Mouse (Mus musculus) kidney, postnatal 36 days (tissue): Measurements from ENCODE around the gene Klf11.
"Not testable (repeated sequence)": the region's sequence is repeated elsewhere in the genome, so short reads cannot be mapped to it uniquely, and the experiment has no call there.

Experiments
- DNase-seq, 2 experiments: peaks; one replicate each; pipeline ENCODE4 v3.0.0; 2021 to 2022; ENCODE audit warnings: mixed read lengths in 2 of 2

Klf11 gene

DNA sequence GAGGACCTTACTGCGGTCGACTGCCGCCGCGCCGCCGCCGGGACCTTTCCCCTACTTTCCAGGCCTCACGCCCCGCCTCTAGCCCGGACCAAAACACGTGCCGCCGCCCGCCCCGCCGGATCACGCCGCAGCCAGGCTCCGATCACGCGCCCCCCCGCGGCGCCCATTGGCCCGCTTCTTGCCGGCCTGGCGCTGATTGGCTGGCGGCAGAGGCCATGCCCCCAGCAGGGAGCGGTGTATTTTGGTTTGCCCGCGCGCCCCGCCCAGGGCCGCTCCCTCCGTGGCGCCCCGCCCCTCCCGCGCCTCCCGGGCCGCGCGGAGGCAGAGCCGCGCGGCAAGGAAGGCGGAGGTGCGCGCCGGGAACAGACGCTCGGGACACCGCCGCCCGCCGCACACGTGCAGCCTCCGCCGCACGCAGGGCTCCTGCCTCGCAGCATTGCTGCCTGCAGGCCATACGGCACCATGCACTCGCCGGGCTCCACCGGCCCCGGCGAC lies at the start of gene Klf11:
TSS of gene Klf11 (plus strand) at position 212 of the 495 bp plus-strand sequence.
- DNase-seq = peak; percentile 99

DNA sequence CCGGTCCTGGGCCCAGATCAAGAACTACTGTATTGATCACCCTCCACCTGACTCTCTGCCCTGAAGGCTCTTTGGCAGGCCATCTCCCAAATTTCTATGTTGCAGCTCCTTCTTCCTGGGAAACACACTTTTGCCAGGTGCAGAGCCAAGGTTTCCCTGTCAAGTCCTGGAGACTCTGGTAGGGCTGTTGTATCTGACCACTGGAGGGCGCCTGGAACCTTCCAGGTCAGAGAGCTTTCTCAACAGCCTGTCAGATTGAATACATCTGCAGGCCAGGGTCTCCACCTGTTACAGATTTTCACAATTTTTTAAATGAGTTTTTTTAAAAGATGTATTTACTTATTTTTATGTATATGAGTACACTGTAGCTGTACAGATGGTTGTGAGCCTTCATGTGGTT lies 47.8 kb upstream of the Klf11 start:
- peak; percentile 82 to 94 for DNase-seq

DNA sequence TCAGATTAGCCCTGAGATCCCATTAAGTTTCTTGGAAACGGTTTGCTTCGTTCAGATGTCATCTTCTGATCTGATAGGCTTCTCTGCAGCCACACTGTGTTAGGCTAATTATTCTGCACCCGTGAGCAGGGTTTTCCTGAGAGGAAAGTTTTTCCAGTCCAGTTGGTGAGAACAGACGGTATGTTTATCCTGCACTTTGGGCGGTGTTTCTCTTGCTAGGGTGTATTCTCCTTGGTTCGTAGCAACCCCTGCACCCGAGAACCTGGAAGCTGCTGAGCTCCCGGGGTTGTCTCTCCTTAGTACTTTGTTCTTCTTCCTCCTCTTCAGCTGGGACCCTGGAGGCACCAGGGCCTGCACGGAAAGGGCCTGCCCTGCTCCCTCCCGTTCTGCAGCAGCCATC lies 44.9 kb upstream of the Klf11 start:
- no peak for DNase-seq

DNA sequence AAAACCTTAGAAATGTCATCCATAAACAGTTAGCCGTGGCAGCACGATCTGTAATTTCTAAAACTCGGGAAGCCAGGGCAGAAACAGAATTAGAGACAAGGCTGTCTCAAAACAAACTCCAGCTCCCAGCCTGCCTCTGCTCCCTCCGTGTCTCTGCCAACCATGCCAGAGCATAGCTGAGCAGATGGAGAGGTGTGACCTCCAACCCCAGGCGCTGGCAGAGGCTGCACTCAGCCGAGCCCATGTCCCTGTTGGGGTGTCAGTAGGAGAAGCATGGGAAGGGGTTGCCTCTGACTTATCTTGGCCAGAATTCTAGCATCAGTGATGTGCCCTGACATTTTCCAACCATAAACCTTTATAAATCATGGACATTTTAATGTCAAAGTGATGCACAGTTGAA lies 38.5 kb upstream of the Klf11 start:
- no peak for DNase-seq

DNA sequence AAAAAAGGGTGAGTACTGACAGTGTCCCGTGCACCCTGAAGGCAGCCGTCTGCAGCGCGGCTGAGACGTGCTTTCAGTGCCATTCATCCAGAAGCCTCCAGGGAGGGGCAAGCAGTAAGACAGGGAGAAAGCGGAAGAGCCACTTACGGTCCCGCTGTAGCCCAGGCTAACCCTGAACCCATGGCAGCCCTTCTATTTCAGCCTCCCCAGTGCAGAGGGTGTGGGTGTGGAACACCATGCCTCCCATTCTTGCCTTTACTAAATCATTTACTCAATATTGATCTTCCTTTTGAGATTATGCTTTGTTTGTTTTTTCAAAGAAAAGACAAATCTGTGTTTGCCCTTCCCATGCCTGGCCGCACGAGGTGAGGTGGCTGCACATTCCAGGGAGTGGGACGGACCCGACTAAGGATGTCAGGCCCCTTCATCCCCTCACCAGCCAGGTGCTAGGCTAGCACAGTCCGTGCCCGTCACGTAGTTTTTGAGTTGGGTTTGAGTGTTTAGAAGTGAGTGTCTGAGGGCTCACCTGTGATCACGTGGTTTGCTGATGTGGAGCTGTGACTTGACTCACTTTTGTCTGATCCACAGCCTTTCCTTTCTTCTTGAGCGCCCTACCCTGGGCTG lies 36.5 kb upstream of the Klf11 start:
- no peak for DNase-seq

DNA sequence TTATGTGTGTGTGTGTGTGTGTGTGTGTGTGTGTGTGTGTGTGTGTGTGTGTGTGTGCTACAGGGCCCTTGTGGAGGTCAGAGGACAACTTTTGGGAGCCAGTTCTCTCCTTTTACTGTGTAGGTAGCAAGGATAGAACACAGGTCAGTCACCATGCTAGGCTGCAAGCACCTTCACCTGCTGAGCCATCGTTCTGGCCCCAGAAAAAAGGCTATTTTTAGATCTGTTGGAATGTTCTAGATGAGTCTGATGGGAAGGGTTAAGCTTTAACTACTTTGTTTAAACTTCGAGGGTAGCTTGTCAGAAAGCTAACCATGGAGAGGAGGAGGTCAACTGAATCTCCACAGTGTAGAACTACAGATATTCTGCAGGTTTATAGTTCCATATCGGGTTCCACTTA lies 35.9 kb upstream of the Klf11 start:
- DNase-seq = peak; percentile 36 to 58

DNA sequence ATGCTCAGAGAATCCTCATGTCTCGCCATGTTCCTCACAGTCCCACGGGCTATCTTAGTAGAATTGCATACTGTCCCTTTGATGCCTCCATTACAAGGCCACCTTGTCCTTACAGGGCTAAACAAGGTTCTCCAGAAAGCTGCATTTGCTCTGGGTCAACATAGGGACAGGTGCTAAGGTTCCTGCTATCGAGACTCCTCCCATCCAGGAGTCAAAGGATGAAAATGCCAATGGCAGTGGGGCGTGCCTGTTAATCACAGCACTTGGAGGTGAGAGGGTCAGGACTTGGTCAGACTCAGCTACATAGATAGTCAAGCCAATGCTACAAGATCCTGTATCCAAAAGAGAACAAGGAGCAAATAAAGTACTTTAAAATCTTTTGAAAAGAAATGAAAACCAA lies 31.6 kb upstream of the Klf11 start:
- no peak for DNase-seq

DNA sequence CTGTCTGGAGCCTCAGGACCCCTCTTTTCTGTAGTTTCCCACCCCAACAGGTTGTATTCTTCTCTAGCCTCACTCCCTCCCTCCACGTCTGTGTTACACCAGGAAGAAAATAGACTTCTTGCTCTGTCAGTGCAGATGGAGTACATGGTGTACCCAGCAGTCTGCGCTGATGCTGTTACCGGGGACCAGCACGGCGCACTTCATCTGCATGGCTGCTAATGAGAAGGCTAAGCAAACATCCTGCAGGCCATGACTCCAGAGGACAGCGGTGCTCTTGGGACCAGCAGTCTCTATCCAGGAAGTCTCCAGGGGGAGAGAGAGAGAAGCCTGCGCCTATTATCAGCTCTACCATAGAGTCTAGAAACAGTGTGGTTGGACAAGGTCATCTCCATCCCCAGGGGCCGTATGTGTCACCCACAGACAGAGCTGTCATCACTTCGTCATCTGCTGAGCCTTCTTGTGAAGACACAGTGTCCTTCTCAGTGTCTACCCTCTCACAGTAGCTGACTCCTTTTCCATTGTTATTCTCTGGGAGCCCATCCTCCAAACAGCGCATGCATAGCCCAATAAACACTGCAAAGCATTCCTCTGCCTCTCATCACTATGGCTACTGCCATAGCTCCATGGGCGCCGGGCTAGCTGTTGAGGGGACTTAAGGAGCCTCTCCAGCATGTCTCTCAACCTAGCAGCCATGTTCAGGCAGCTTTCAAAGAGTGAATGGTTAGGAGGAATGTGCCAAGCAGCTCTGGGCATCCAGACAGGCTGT lies 27.4 kb upstream of the Klf11 start:
- DNase-seq = no peak

DNA sequence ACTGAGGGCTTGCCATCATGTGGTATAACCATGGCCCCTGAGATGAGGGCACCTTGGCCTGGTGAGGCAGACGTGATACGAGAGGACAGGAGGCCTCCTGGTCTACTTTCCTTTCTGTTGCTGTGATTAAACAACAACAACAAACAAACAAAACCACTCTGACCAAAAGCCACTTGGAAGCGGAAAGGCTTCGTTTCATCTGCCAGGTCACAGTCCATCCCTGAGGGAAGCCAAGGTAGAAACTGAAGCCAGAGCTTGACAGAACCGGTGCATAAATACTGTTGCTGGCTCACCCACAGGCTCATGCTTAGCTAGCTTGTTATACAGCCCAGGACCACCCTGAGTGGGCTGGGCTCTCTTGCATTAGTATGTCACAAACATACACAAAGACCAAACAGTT lies 24.7 kb upstream of the Klf11 start:
- DNase-seq = peak; percentile 54 to 59

DNA sequence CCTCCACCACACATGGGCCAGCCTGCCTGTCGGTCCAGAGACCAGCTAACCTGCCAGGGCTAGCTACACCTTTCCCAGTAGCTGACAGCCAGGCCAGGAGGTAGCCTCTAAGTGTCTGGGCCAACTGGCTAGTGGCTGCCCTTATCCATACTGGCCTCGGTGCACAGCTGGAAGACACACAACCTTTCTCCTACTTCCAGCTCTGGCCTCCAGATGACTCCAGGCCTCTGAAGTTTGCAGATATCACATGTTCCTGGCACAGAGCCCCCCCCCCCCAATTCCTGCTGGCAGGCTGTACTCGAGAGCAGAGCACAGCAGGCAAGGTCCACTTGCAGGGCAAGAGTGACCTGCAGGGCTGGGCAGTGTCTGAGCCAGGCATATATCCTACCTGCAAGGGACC lies 23.9 kb upstream of the Klf11 start:
- peak; percentile 41 to 44 for DNase-seq

DNA sequence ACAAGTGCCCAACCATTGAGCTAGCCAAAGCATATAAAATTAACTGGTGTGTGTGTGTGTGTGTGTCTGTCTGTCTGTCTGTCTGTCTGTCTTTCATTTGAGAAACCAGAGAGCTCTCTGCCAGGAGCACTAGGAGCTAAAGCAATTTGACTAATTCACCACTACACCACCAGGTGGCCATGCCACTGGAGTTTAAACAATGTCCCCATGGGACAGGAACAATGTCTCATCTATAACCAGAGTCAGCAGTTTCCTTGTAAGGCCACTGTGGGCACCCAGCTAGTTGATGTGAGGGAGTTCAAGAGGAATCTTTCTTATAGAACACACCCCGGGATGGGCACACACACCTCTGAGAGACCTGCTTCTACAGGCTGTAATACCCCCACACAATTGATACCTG lies 20.9 kb upstream of the Klf11 start:
- DNase-seq = peak; percentile 73 to 82

DNA sequence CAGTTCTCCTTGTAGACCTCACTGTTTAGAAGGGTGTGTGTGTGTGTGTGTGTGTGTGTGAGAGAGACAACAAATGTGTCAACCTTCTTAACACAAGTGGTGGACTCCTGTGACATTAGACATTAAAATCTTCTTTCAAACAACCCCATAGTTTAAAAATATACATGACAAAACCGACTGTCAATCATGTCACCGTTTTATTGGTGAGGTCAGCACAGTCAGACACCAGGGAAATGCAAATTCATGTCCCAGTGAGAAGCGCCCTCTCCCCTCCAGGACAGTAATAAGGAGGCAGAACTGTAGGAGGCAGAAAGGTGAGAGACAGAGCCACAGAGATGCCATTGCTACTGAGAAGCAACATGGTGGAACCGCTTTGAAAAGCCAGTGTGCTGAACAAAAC lies 18.7 kb upstream of the Klf11 start:
- no peak for DNase-seq

DNA sequence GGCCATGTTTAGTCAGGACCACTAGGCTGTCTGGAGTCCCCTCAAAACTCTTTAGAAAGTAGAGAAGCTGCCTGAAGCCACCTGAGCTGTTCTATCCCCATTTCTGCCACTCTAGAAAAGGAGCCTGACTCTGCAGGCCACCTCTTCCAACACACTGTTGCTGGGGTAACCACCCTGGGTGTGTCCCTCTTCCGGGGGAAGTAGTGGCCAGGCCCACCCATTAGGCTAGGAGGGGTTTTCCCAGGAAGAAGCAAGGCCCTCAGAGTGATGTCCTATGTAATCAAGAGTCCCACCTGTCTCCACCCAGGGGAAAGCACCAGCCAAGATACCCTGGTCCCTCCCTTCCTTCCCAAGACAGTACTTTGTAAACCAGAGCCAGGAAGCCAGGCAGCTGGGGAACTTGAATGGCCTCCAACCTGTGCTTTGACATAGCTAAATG lies 17.3 kb upstream of the Klf11 start:
- peak; percentile 47 to 62 for DNase-seq

DNA sequence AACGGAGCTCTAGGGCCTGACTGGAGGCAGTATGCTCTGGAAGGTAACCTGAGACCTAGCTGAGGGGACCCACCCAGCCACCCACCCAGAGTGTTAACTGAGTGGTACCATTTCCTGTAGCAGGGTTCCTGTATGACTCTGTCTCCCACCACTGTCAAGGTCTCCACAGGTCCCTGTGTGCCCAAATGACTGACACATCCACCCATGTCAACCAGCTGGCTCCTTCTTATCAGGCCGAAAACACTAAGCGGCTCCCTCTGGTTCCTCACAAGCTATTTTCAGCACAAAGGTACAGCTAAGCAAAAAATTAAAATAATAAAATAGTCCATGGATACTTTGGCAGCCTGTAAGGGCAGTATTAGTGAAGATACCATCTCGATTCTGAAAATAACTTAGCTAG lies 16.9 kb upstream of the Klf11 start:
- DNase-seq = no peak

DNA sequence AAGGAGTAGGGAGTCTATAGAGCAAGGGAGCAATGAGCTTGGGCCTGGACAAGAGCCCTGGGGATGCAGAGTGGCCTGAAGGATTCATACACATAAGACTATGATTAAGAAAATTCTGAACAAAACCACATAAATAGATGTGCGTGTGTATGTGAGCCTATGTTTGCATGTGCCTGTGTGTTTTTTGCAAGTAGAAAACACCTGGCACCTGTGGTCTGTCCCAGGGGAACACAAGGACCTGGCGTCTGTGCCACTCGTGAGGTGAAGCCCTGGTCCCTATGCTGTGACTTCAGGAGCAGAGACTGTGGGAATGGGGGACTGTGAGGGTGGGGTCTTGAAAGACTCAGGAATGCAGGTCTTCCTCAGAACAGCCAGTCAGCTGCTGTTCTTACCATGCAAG lies 16.4 kb upstream of the Klf11 start:
- DNase-seq = no peak

DNA sequence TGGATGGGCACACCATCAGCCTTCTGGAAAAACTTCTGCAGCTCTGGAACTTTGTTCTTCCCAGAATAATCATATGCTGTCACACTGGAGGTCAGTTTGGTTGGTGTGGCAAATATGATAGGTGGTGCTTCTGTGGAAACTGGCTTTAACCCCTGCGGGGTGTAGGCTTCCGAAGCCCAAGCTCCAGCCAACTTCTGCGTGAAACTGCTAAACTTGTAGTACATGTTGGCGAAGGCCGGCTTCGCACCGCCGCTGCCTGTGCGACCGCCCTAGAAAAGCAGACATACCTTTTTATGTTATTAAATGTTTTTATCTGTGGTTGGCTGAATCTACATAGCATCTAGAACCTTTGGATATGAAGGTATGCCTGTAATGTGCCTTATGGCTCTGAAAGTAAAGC lies 12.3 kb upstream of the Klf11 start:
- DNase-seq = not testable (repeated sequence)

DNA sequence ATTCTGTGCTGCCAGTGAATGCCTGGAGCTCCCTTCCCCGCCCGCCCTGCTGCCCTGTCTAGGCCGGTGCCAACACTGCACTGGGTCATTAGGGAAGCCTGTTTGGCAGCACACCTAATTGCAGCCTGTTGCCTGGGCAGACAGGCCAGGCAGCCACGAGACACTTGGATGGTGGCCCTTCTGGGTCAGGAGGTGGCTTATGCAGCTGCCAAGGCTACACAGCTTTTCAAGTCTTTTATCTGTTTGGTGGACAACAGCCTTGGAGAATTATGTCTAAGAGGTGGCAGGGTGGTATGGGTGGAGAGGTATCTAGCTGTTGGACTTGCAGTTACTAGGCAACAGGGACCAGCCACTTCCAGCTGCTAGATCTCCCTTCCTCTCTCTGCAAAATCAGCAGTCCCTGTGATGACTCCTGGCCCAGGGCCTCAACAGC lies 8.7 kb upstream of the Klf11 start:
- peak; percentile 93 for DNase-seq

DNA sequence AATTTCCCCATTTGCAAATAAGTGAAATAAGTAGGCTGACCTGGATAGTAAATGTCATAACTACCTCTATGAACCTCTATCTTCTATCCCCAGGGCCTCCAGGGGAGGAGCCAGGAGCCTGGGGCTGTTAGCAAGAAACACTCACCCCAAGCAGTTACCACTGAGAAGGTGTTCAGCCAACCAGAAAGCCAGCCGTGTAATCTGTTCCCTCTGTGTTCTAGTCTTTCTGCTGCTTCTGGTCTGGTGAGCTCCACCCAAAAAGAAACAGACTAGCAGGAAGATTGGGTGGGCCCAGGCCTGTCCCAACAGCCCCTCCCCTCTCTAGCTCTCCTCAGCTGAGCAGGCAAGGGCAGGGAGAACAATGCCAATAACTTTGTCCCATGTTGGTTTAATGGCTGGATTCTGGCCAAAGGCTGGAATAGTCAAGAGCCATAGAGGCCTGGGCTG lies 6.9 kb upstream of the Klf11 start:
- DNase-seq = peak; percentile 42 to 53

DNA sequence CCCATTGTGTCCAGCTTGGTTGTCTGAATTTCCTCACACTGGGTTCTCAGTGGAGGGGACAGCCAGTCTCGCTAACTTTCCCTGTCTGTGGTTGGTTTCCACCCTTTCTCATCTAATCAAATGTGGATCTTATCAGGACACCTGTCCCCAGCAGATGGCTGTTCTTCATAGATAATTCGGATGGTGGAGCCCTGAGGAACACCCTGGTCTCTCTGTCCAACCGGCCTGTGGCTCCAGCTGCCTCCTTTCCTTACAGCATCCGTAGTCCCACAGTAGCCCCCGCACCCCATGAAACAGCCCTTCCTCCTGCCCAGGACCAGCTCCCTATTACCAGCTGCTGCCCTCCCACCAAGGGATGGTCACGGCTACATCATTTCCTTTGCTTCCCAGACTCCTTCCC lies 5.2 kb upstream of the Klf11 start:
- DNase-seq = no peak

DNA sequence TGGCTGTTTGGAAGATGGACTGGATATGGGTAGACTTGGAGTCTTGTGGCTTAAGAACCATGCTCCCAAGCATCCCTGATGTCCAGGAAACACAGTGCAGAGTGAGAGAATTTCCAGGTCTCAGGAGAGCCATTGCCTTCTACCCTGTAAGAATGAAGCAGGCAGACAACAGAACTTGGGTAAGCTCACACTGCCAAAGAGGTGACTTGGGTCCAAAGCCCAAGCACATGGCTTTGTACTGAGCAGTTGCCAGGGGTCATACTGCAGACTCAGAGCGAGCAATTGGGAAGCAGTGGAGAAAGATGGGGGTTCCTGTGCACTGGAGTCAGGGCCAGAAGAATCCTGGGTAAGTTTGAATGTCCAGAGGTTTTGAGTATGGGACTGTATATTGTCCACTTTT lies 3.0 kb upstream of the Klf11 start:
- peak; percentile 44 to 52 for DNase-seq

DNA sequence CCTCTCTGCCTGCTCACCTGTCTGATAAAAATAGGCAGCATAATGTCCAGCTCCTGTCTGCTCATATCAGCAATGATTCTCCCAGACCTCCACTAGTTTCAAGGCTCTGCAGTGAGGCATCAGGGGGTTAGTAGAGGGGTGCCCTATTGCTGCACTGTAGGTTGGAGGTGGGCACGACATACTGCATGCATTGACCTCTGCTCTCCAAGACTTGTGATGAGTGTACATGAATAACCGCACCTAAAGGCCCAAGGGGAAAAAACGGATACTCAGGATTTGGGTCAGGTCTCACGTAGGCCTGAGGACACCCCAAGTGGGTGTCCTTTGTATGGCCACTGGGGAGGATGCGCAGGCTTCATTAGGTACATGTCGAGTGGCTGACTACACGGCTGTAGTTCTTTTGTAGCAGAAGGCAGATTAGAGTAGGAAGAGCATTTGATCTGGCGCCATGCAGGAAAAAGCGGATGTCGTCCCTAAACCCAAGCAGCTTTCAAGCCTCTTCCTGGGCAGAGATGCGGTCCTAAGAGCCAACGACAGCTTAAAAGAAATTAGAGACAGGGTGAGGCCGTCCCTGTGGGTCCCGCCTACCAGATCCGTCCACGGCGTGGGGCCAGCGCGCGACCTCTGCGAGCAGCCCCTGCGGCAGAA lies 535 bp upstream of the Klf11 start:
- no peak for DNase-seq

DNA sequence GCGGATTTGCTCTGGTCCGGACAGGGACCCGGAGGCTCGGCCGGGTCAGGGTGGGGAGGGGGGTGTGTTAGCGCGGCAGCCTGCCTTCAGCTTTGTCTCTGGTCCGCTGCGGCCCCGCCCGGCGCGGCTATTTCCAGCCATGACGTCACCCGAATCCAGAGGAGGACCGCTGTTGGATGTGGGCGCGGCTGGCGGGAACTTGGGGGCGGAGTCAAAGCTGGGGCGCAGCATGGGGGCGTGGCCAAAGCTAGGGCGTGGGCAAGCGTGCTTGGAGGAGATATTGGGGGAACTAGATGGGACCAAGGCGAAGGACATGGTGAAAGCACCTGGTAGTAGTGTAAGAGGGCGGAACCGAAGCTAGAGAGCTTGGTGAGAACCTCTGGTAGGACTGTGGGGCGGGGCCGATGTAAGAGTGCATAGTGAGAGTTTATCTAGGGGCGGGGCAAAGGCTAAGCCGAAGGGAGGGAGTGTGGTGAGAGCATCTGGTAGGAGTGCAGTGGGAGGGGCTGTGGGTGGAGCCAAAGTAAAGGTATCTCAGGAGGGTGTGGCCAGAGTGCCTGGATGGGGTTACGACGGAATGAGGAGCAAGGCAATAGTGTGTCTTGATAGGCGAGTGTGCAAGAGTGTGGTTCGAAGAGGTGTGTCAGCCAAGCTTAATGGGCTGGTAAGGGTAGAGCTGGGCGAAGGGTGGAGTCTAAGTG lies 718 bp downstream of the Klf11 start:
- peak; percentile 98 to 99 for DNase-seq
